Mouse (Mus musculus) stomach, embryonic 16.5 days (tissue): ENCODE results near the gene Ttc27. TPM values are rescaled to one million over a fixed set of nuclear protein-coding genes. Genes with fewer than 3 reads are reported as not detected.

ENCODE experiments used
- ATAC-seq: fragments of 200-750 bp; cut with Nextera tagmentation; 2 replicates; pipeline ENCODE4 v1.8.0; 2017; ENCODE audit warnings: moderate number of reproducible peaks, moderate TSS enrichment; ENCODE audit not compliant: insufficient read depth, low FRiP score
- H3K27ac ChIP-seq: fragments of 300-500 bp; sonication (generic); 2 replicates; pipeline ENCODE4 v1.5.1; 2014; ENCODE audit warnings: low read length
- H3K27me3 ChIP-seq: fragments of 300-500 bp; sonication (generic); 2 replicates; pipeline ENCODE4 v1.6.1; 2014; ENCODE audit warnings: low read length, control low read depth, mixed read lengths; ENCODE audit not compliant: control insufficient read depth, insufficient read depth
- H3K36me3 ChIP-seq: fragments of 300-500 bp; sonication (generic); 2 replicates; pipeline ENCODE4 v1.6.1; 2014; ENCODE audit warnings: low read length; ENCODE audit not compliant: control insufficient read depth, insufficient read depth
- H3K4me1 ChIP-seq: fragments of 300-500 bp; sonication (generic); 2 replicates; pipeline ENCODE4 v1.6.1; 2014; ENCODE audit warnings: low read length, control low read depth, mixed read lengths; ENCODE audit not compliant: control insufficient read depth, insufficient read depth
- H3K4me2 ChIP-seq: fragments of 300-500 bp; sonication (generic); 2 replicates; pipeline ENCODE4 v1.6.1; 2014; ENCODE audit warnings: low read depth, low read length, mixed read lengths
- H3K4me3 ChIP-seq: fragments of 300-500 bp; sonication (generic); replicated peaks from 2 replicates; pipeline ENCODE4 v1.5.1; 2014; ENCODE audit warnings: mild to moderate bottlenecking, low read length
- H3K9ac ChIP-seq: fragments of 300-500 bp; sonication (generic); 2 replicates; pipeline ENCODE4 v1.6.1; 2014; ENCODE audit warnings: low read length
- H3K9me3 ChIP-seq: fragments of 300-500 bp; sonication (generic); replicated peaks from 2 replicates; pipeline ENCODE4 v1.6.1; 2016; ENCODE audit warnings: low read length, control low read depth; ENCODE audit not compliant: control insufficient read depth
- WGBS: fragments of 180-500 bp; shearing (Covaris S2); extraction: QIAGEN DNeasy Blood & Tissue Kit; methylation state at CpG from one replicate; pipeline ENCODE4 v1.1.7; 2014; 5-methylcytosine and 5-hydroxymethylcytosine counted together
- polyA plus RNA-seq: library from polyadenylated mRNA; unstranded; fragments of >200 nt; fragmentation: Nextera tagmentation; extraction: Ambion mirVana; gene quantifications from 2 replicates; pipeline ENCODE4 v1.2.1, GENCODE M21; 2015

Ttc27 gene
- polyA plus RNA-seq, 1 experiment from 2014 or later: 19.7 TPM

DNA sequence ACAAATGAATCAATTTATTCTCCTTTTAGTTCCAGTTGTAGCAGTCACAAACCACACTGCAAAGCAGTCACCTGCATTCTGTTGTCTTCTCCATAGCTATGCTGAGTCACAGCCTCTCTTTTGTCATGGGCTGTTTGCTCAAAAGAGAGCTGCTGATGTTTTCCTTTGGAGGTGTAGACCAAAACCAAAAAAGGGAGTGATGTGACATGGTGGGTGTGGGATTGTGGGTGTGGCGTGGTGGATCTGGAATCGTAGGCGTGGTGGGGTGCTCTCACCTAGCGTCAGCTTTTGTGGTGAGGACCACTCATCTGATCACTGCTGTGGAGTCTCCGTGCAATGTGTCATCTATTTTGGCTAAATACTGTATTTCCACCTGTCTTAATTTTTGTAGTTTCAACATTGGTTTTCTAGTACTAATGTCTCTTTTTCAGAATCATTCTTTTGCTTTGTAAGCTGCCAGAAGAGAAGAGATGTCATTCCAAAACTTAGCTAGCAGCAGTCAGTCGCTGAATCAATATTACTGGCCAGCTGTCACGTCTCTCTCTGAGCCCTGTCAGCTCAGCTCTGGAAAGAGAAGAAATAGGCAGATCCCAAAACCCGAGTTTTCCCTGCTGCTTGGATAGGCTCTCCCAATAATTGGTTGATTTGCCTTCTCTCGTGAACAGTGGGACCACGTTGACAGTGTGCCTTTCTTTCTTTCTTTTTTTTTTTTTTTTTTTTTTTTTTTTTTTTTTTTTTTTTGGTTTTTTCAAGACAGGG, 147.4 kb downstream of the Ttc27 start:
- Histone ChIP-seq H3K36me3 (no peaks in the 10 kb centered on the region), H3K27ac (no peak overlapping the region)
- ATAC-seq: no peak

DNA sequence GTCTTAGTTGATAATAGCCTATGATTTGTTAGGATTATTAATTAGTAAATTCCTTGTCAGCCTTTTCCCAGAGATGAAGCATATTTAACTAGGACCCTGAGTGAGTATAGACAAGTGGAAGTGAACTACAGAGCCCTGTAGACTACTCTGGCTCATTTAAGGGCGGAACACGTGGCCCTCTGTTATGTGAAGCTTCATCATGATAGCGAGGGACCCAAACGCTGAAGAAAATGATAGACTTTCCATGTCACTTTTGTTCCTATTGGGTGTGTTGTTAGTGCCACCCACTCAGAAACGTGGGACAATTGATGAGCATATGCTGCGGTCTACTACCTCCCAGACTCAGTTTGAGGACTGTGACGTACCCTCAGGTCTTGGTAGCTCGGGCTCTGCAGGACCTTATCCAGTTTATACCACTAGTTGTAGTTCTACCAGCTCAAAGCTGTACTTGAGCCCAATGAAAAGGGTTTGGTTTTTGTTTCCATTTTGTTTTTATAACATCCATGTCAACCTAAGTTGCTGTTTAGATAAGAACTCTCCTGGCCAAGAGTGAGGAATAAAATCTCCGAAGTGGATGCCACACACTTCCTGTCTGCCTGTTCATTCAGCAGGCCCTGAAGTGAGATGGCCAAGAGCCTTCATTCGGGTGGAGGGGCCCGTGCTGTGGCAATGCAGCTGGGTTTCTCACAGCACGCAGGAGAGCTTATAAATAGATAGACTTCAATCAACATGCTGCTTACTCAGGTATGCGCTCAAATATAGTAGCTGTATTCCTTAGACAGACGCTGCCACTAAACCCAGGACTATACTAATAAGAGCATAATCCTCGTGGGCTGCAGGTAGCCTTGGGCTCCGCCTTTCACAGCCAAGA, 148.4 kb downstream of the Ttc27 start:
- peaks cover 37% of the 10 kb centered on the region for H3K4me1 ChIP-seq
- WGBS: 71% methylated on average over 16 of the region's 16 CpGs
- H3K9me3 ChIP-seq: no peaks in the 10 kb centered on the region
- H3K4me3 ChIP-seq: no peak overlapping the region
- H3K27ac ChIP-seq: peak overlapping the region; percentile 47
- no peaks in the 10 kb centered on the region for H3K36me3 ChIP-seq
- peak overlapping the region; percentile 29; the same call in 1 of the 2 replicates for H3K9ac ChIP-seq
- ATAC-seq: no peak
- H3K4me2 ChIP-seq: no peak overlapping the region
- no peaks in the 10 kb centered on the region for H3K27me3 ChIP-seq

More for the DNA sequence above, 147.4 kb downstream of the Ttc27 start:
- Histone ChIP-seq H3K27me3 (no peaks in the 10 kb centered on the region), H3K4me1 (peaks cover 33% of the 10 kb centered on the region), H3K9ac (no peak overlapping the region), H3K4me3 (no peak overlapping the region), H3K9me3 (no peaks in the 10 kb centered on the region), H3K4me2 (no peak overlapping the region)
- WGBS: 72% methylated on average over 10 of the region's 10 CpGs

DNA sequence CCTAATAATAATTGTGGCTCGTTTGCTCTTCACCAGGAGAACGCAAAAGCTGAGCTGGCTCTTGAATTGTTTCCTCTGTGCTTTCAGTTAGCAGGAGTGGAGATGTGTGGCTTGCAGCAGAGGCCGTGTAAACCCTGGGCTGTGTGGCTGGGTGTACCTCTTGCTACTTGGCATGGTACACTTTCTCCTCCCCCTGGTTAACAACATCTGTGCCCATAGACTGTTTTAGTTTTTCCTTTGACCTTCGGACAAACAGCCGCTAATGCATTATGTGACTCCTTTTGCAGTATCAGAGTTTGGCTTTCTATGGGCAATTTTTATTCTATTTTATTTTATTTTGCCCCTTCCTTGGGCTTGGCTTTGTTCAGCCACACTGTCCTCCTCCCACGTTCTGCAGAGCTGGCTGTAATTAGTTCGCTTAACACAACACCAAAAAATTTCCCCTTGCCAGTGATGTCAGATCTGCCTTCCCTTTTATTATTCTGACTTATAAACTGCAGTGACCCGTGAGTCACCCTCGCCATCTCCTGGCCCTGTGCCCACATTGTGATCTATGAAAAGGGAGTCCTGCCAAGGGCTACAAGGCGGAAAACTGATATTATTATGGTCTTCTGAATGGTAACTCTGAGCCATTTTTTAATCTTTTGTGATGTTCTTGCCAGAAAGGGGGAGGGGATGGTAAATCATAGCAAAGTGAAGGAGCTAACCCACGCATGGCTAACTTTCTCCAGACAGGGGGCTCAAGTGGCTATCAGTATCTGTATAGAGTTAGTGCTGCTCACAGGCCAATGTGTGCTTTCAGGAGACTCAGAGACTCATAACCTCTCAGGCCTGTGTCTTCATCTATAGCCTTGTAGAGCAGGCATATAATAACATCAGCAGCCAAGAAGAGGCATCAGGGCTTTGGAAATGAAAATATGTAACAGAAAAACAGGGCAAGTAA, 149.3 kb downstream of the Ttc27 start:
- Histone ChIP-seq H3K27ac (peak overlapping the region; percentile 47), H3K4me1 (peaks cover 37% of the 10 kb centered on the region), H3K4me3 (no peak overlapping the region), H3K9ac (peak overlapping the region; percentile 29; the same call in 1 of the 2 replicates), H3K9me3 (no peaks in the 10 kb centered on the region), H3K36me3 (no peaks in the 10 kb centered on the region), H3K4me2 (no peak overlapping the region), H3K27me3 (no peaks in the 10 kb centered on the region)
- ATAC-seq: 0 out of 2 replicates have a peak, but pooled peaks have one; percentile 4
- 28% methylated on average over 11 of the region's 11 CpGs for whole genome bisulfite sequencing

DNA sequence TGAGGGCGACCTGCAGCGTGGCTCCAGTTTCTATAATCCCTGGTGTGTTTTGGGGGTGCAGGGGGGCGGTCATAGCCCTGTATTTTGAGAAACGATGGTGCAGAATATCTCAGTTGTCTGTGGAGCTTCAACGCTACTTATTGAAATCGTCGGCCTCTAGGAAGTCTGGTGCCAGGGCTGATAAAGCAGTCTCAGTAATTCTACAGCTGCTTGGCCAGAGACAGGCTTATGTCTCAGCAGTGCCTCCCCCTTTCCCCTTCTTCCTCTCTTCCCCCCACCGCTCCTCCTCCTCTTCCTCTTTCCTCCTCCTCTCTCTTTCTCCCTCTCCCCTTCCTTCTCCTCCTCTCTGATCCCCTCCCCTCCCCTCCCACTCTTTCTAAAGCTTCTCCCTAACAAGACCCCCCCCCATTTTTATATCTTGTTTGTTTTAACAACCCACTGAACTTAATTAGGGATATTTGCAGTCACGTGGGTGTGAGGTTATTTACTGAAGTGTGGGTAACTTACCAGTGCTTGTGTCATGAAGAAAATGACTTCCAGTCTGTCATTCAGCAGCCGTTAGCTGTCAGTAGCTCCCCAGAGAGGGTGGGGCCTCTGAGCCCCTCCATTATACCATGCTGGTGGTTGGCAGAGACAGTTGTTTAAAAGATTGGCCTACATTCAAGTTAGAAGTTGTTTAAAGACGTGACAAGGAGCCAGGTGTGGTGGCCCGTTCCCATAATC, 150.8 kb downstream of the Ttc27 start:
- H3K4me2 ChIP-seq: no peak overlapping the region
- H3K9ac ChIP-seq: no peak overlapping the region
- 57% methylated on average over 12 of the region's 12 CpGs for WGBS
- ATAC-seq: no peak
- H3K4me3 ChIP-seq: no peak overlapping the region
- H3K9me3 ChIP-seq: no peaks in the 10 kb centered on the region
- H3K27ac ChIP-seq: no peak overlapping the region
- no peaks in the 10 kb centered on the region for H3K27me3 ChIP-seq
- H3K4me1 ChIP-seq: peaks cover 37% of the 10 kb centered on the region
- H3K36me3 ChIP-seq: no peaks in the 10 kb centered on the region

DNA sequence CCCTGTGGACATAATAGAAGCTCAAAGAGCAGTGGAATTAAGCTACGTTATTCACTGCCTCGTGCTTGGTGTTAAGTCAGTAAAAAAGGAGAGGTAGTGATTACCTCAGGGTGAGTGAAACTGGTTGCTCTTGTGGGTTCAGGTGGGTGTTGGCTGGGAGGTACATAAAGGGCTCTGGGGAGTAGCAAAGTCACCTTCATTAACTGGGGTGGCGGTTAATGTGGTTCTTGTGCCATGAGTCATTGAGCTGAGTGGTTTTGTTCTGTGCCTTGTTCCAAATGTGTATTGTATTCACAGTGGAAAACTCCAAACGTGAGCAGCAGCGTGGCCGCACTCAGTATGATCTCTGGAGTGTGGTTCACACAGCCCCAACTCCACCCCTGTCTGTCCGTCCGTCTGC, 152.0 kb downstream of the Ttc27 start:
- WGBS: 64% methylated on average over 8 of the region's 8 CpGs
- no peaks in the 10 kb centered on the region for H3K36me3 ChIP-seq
- H3K4me1 ChIP-seq: peaks cover 37% of the 10 kb centered on the region
- H3K9me3 ChIP-seq: no peaks in the 10 kb centered on the region
- H3K9ac ChIP-seq: no peak overlapping the region
- H3K4me3 ChIP-seq: no peak overlapping the region
- H3K27me3 ChIP-seq: no peaks in the 10 kb centered on the region
- H3K4me2 ChIP-seq: no peak overlapping the region
- H3K27ac ChIP-seq: peak overlapping the region; percentile 91
- peak; percentile 91 for ATAC-seq

DNA sequence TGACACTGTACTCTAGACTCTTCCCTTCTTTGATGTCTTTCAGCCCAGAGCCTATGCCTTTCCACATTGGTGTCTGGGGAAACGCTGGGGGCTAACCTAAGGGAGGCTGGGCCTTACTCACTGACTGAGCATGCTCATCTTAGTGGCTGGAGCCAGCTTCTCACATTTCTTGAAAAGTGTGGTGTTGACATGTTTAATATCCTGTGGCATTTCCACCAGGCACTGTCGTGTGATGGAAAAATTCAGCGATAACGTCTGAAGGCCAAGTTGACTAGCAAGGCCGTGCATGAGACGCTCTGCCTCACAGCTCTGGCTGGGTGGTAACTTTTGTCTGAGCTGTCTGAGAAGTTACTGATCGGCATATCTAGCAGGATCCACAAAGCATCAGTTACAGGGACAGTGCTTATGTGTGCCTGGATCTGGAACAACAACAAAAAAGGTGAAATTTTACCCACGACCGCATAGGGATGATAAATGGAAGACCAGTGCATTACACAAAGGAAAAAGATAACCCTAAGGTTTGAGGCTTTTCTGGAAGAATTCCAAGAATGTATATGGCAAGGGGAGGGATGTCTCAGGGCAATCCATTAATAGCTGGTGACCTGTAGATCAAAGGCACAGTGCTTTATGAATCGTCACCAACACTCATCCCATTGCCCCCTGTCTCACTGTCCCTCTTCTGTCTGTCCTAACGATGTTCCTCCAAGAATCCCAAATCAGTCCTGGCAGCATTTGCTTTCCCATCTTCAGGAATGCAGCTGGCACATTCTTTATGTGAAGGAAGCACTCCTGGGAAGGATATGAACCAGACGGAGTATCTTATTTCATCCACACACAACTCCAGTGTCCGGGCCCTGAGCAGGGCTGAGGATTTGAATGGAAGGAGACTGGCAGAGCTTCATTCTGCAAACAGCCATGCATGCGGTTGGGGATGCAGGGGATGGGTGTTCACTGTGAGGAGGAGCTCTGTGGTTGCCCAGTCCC, 152.9 kb downstream of the Ttc27 start:
- Histone ChIP-seq H3K4me3 (no peak overlapping the region), H3K36me3 (no peaks in the 10 kb centered on the region), H3K9me3 (no peaks in the 10 kb centered on the region), H3K27ac (peak overlapping the region; percentile 91), H3K4me1 (peaks cover 37% of the 10 kb centered on the region), H3K9ac (no peak overlapping the region), H3K4me2 (no peak overlapping the region), H3K27me3 (no peaks in the 10 kb centered on the region)
- ATAC-seq: no peak
- WGBS: 46% methylated on average over 14 of the region's 14 CpGs

DNA sequence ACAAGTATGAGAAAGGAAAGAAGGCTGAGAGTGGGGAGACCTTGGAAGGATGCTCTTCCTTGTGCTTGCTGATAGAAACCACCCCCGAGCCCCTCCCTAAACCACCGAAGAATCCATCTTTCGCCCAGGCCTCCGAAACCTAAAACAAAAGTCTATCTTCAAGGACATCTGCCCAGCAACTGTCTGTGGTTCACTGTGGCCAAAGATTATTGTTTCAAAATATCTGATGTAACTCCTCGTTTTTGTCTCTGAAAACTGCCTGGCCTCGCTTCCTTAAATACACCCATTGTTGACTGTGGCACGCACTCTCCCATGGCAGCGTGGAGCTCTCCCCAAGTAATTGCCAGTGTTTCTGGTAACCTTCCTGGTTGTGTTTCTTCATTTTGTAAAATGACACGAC, 155.0 kb downstream of the Ttc27 start:
- peaks cover 19% of the 10 kb centered on the region for H3K4me1 ChIP-seq
- no peaks in the 10 kb centered on the region for H3K36me3 ChIP-seq
- H3K27ac ChIP-seq: no peak overlapping the region
- no peaks in the 10 kb centered on the region for H3K9me3 ChIP-seq
- ATAC-seq: no peak
- H3K9ac ChIP-seq: no peak overlapping the region
- WGBS: 64% methylated on average over 9 of the region's 9 CpGs
- H3K27me3 ChIP-seq: no peaks in the 10 kb centered on the region; the same call in 1 of the 2 replicates
- no peak overlapping the region for H3K4me2 ChIP-seq
- no peak overlapping the region for H3K4me3 ChIP-seq
